Mouse (Mus musculus): ENCODE results near the gene Fbxl4. TPM values are rescaled to one million over a fixed set of nuclear protein-coding genes. Genes with fewer than 3 reads are reported as not detected.

Gene Fbxl4
- polyA plus RNA-seq, 1 experiment: 24.4 TPM

DNA sequence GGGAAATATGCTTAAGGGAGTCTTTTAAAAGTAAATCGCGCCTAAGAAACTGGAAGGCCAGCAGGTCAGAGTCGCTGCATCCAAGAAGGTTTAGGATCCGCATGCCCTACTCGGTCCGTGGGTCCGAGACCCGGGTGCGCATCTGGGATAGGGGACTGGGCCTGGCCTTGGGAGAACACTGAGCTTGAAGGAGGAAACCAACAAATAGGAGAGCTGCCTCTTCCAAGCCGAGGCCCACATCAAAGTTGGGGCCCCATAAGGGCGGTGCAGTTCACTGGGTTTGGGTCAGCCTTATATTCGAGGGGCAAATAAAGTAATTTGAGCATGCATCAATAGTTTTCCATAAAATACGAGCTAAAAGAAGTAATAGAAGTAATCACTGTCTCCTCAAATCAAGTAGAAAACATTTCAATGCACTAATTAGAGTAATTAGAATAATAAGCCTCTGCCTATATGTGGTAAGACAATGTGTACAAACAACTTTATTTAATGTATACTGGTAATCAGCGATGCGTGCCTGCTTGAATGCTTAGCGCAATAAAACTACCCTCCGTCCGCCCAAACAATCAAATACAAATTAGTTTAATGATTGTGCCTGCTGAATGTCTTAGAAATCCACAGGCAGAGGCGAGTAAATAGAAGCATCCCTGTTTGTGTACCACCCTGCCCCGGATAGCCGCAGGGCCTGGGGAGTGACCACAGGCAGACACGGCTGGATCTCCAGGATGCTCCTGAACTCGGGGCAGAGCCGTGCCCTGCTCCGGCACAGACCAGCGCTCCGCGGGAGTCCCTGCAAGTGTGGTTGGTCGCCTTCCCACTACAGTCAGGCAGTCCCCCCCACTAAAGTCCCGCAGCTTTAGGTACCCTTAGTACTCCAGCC, 121.4 kb downstream of the Fbxl4 start:
- no peak for DNase-seq
- Histone ChIP-seq H3K27ac (ENCODE audit: insufficient read depth, low read length) (no peak overlapping the region), H3K27me3 (ENCODE audit: control insufficient read depth, insufficient read depth, low read length) (peaks cover 1% of the 10 kb centered on the region; the same call in 1 of the 2 replicates), H3K4me1 (ENCODE audit: control insufficient read depth, insufficient read depth, low read length) (no peaks in the 10 kb centered on the region; the same call in 1 of the 2 replicates), H3K4me3 (replicated peaks; ENCODE audit: insufficient read depth, low read depth, low read length) (no peak overlapping the region)
- TF ChIP-seq POLR2A (IDR thresholded peaks at IDR 0.05; ENCODE audit: borderline replicate concordance, insufficient read depth, low read length) (no peak), CTCF (IDR thresholded peaks at IDR 0.05; ENCODE audit: borderline replicate concordance, insufficient read depth, low read depth, low read length) (no peak)
- WGBS: 31% methylated on average over 30 of the region's 30 CpGs

- DNase-seq: no peak
- WGBS: 8% methylated on average over 28 of the region's 28 CpGs
- H3K4me1 ChIP-seq (ENCODE audit: control insufficient read depth, insufficient read depth, low read length): no peaks in the 10 kb centered on the region; the same call in 1 of the 2 replicates
- H3K27me3 ChIP-seq (ENCODE audit: control insufficient read depth, insufficient read depth, low read length): peaks cover 3% of the 10 kb centered on the region; the same call in 1 of the 2 replicates
- H3K27ac ChIP-seq (ENCODE audit: insufficient read depth, low read length): no peak overlapping the region
- TF ChIP-seq POLR2A (IDR thresholded peaks at IDR 0.05; ENCODE audit: borderline replicate concordance, insufficient read depth, low read length): no peak
- TF ChIP-seq CTCF (IDR thresholded peaks at IDR 0.05; ENCODE audit: borderline replicate concordance, insufficient read depth, low read depth, low read length): no peak
- no peak overlapping the region for H3K4me3 ChIP-seq (replicated peaks; ENCODE audit: insufficient read depth, low read depth, low read length)
Observed at GRCm38 (mm10) chr4:22479368-22480090, 122.2 kb downstream of the Fbxl4 start.

GRCm38 (mm10) chr4:22480091-22480857, 122.9 kb downstream of the Fbxl4 start:
- Histone ChIP-seq H3K4me3 (replicated peaks; ENCODE audit: insufficient read depth, low read depth, low read length) (no peak overlapping the region), H3K4me1 (ENCODE audit: control insufficient read depth, insufficient read depth, low read length) (no peaks in the 10 kb centered on the region; the same call in 1 of the 2 replicates), H3K27ac (ENCODE audit: insufficient read depth, low read length) (no peak overlapping the region), H3K27me3 (ENCODE audit: control insufficient read depth, insufficient read depth, low read length) (peaks cover 3% of the 10 kb centered on the region; the same call in 1 of the 2 replicates)
- DNase-seq: no peak
- WGBS: 28% methylated on average over 18 of the region's 18 CpGs
- TF ChIP-seq CTCF (IDR thresholded peaks at IDR 0.05; ENCODE audit: borderline replicate concordance, insufficient read depth, low read depth, low read length) (no peak), POLR2A (IDR thresholded peaks at IDR 0.05; ENCODE audit: borderline replicate concordance, insufficient read depth, low read length) (no peak)

DNA sequence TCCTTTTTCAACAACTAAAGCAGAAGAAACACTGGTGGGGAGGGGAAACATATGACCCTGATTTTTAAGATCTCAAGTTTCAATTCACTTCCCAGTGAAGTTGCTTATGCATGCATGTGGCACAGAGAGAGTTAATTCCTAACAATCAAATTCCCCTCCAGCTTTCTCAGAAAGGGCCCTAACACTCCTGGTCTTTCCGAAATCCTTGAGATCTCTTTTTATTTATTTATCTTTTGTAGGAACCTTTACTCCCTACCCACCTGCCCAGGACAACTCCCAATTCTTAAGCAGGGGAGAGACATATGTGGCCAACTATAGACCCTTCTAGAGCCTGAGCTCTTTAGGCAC, 123.5 kb downstream of the Fbxl4 start:
- DNase-seq: no peak
- H3K4me3 ChIP-seq (replicated peaks; ENCODE audit: insufficient read depth, low read depth, low read length): no peak overlapping the region
- H3K4me1 ChIP-seq (ENCODE audit: control insufficient read depth, insufficient read depth, low read length): no peaks in the 10 kb centered on the region; the same call in 1 of the 2 replicates
- H3K27me3 ChIP-seq (ENCODE audit: control insufficient read depth, insufficient read depth, low read length): peaks cover 3% of the 10 kb centered on the region; the same call in 1 of the 2 replicates
- no peak for TF ChIP-seq POLR2A (IDR thresholded peaks at IDR 0.05; ENCODE audit: borderline replicate concordance, insufficient read depth, low read length)
- no peak for TF ChIP-seq CTCF (IDR thresholded peaks at IDR 0.05; ENCODE audit: borderline replicate concordance, insufficient read depth, low read depth, low read length)
- WGBS: 82% methylated on average over 1 of the region's 1 CpGs
- no peak overlapping the region for H3K27ac ChIP-seq (ENCODE audit: insufficient read depth, low read length)

DNA sequence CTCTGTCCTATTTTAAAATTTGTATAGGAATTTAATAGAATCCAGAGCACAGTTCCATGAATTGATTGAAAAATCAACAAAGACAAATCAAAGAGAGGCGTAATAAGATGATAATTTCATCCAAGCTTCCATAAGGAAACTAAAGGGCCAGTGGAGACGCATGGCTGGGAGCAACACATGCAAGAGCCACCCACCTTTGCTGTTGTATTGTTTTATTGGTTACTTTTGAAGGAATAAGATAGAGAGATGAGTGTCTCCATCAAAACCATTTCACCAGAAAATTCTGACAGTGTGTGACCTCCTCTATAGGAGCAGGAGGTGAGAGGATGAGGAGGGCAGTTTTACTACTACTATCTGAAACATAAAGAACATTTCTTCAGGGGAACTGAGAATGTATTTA, 124.8 kb downstream of the Fbxl4 start:
- peaks cover 3% of the 10 kb centered on the region; the same call in 1 of the 2 replicates for H3K27me3 ChIP-seq (ENCODE audit: control insufficient read depth, insufficient read depth, low read length)
- TF ChIP-seq POLR2A (IDR thresholded peaks at IDR 0.05; ENCODE audit: borderline replicate concordance, insufficient read depth, low read length) (no peak), CTCF (IDR thresholded peaks at IDR 0.05; ENCODE audit: borderline replicate concordance, insufficient read depth, low read depth, low read length) (no peak)
- no peak overlapping the region for H3K4me3 ChIP-seq (replicated peaks; ENCODE audit: insufficient read depth, low read depth, low read length)
- no peak overlapping the region for H3K27ac ChIP-seq (ENCODE audit: insufficient read depth, low read length)
- H3K4me1 ChIP-seq (ENCODE audit: control insufficient read depth, insufficient read depth, low read length): no peaks in the 10 kb centered on the region; the same call in 1 of the 2 replicates
- no peak for DNase-seq
- 90% methylated on average over 2 of the region's 2 CpGs for WGBS

- no peak overlapping the region for H3K27ac ChIP-seq (ENCODE audit: insufficient read depth, low read length)
- 63% methylated on average over 7 of the region's 7 CpGs for WGBS
- peaks cover 3% of the 10 kb centered on the region; the same call in 1 of the 2 replicates for H3K27me3 ChIP-seq (ENCODE audit: control insufficient read depth, insufficient read depth, low read length)
- no peak for TF ChIP-seq CTCF (IDR thresholded peaks at IDR 0.05; ENCODE audit: borderline replicate concordance, insufficient read depth, low read depth, low read length)
- no peak for TF ChIP-seq POLR2A (IDR thresholded peaks at IDR 0.05; ENCODE audit: borderline replicate concordance, insufficient read depth, low read length)
- no peak for DNase-seq
- no peak overlapping the region for H3K4me3 ChIP-seq (replicated peaks; ENCODE audit: insufficient read depth, low read depth, low read length)
- H3K4me1 ChIP-seq (ENCODE audit: control insufficient read depth, insufficient read depth, low read length): no peaks in the 10 kb centered on the region; the same call in 1 of the 2 replicates
Observed at GRCm38 (mm10) chr4:22482756-22483280, 125.5 kb downstream of the Fbxl4 start.

DNA sequence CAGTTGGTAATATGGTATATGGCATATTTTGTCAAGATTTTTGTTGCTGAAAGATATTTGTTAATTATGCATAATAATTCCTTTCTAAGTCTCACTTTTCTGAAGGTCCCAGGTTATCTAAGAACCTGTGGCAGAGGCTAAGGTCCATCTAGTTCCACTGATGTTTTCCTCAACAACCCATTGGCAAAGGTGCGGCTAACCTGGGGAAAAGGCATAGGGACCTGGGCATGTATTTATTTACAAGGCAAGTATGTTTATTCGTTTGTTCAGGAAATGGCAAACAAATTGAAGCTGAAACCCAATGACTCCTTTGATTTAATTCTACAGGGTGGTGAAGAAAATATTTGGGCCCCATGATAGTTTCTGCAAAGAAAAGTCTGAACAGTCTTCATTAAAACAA, 126.2 kb downstream of the Fbxl4 start:
- DNase-seq: no peak
- H3K27ac ChIP-seq (ENCODE audit: insufficient read depth, low read length): no peak overlapping the region
- peaks cover 6% of the 10 kb centered on the region; the same call in 1 of the 2 replicates for H3K27me3 ChIP-seq (ENCODE audit: control insufficient read depth, insufficient read depth, low read length)
- H3K4me1 ChIP-seq (ENCODE audit: control insufficient read depth, insufficient read depth, low read length): no peaks in the 10 kb centered on the region
- WGBS: 70% methylated on average over 2 of the region's 2 CpGs
- no peak for TF ChIP-seq CTCF (IDR thresholded peaks at IDR 0.05; ENCODE audit: borderline replicate concordance, insufficient read depth, low read depth, low read length)
- TF ChIP-seq POLR2A (IDR thresholded peaks at IDR 0.05; ENCODE audit: borderline replicate concordance, insufficient read depth, low read length): no peak
- H3K4me3 ChIP-seq (replicated peaks; ENCODE audit: insufficient read depth, low read depth, low read length): no peak overlapping the region

Other genes starting within 250 kb of the Fbxl4 start
- gene Pou3f2, start 130.8 kb downstream of the Fbxl4 start, polyA plus RNA-seq (2012; rRNA removed): 5.8 and 6.9 TPM in 2 replicates

Data from cerebellum, adult 2 months (tissue).